Mouse (Mus musculus): ENCODE measurements around the gene Rrad.

Gene Rrad

GRCm38 (mm10) chr8:104613119-104613518 is 18.0 kb downstream of the Rrad start:
- DNase-seq (ENCODE audit: low read depth, low spot score) = no peak

GRCm38 (mm10) chr8:104611613-104612012 is 19.5 kb downstream of the Rrad start:
- DNase-seq (ENCODE audit: low read depth, low spot score) = no peak

GRCm38 (mm10) chr8:104610185-104610766 is 20.9 kb downstream of the Rrad start:
- DNase-seq (ENCODE audit: low read depth, low spot score) = no peak

DNA sequence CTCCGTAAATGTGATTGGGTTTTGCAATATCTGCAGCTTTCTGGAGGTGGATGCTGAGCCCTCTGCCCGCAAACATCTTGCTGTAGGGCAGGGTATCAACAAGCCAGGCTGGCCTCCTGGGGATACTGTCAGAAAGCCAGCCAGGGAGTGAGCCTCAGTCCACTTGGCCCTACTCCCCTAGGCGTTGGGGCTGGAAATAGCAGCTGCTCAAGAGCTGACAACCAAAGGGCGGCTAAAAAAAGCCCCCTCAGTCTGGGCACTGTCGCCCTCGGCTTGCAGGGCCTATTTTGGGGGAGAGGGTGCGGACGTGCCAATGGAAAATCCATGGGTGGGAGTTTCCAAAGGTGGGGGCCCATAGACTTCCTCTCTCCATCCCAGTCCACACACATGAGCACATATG is 21.9 kb downstream of the Rrad start:
- DNase-seq (ENCODE audit: low read depth, low spot score) = no peak

DNA sequence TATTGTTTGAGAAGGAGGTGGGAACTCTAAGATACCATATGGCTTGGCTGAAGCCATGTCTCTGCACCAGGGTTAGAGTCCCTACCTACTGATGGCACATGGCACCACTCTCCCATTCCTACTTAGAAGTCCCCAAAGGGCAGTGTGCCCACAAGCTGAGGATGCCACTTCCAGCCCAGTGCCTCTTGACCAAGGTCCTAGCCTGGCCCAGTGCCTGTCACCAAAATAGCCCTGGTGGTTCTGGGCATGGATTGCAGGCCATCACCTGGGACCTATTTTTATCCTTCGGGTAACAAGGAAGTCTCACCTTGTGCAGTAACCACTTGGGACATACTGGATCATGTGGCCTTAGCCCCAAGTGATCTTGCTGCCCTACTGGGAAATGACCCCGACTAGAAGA is 23.2 kb downstream of the Rrad start:
- DNase-seq (ENCODE audit: low read depth, low spot score) = no peak

GRCm38 (mm10) chr8:104606329-104606728 is 24.8 kb downstream of the Rrad start:
- DNase-seq (ENCODE audit: low read depth, low spot score) = no peak

DNA sequence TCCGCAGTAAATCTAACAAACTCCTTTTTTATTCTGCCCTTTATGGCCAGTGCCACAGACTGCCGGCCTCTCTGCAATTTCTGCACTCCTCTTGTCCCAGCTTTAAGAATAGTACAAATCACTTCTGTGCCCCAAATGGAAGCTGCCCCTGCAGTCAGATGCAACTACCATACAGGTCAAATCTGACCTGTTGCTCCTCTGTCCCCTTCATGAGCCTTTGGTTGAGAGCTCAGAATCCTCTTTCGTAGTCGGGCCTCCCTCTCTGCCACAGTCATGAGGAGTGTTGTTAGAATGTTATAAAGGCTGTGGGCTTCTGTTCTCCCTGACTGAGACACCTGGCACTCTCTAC is 27.9 kb downstream of the Rrad start:
- DNase-seq (ENCODE audit: low read depth, low spot score) = no peak

GRCm38 (mm10) chr8:104602468-104603244 is 28.5 kb downstream of the Rrad start:
- DNase-seq (ENCODE audit: low read depth, low spot score) = no peak

DNA sequence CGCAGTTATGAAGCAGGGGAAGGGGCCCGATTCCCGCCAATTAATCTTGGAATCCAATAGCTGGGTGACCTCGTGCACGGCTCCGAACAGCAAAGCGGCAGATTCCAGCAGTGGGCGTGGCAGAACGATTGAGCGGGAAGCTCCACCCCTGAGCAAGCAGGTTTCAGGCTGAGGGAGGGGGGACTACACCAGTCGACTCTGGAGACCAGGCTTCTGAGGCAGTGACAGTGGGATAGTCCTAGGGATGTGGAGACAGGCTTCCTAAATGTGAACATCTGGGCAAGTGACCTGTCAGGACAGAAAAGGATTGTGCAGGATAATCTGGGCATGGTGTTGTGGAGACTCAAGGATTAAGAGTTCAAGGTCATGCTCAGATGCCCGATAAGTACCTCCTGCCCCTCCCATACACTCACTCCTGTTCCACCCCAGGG is 29.2 kb downstream of the Rrad start:
- no peak for DNase-seq (ENCODE audit: low read depth, low spot score)

DNA sequence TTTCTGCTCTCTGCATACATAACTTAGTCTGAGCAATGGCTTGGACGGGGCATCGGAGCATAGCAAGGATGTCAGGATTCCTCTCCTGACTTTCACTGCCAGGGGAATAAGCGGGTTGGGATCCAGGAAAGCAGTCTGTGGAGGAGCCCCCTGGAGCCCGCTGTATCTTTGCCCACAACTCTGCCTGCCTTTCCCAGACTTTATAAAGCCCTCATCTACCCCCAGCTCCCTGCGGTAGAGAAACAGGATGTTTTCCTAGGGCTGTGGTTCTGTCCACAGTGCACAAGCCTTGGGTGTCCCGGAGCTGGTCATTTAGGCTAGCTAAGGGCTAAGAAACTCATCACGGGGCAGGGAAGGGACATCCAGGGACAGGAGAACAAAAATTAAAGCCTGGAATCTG is 29.7 kb downstream of the Rrad start:
- no peak for DNase-seq (ENCODE audit: low read depth, low spot score)

DNA sequence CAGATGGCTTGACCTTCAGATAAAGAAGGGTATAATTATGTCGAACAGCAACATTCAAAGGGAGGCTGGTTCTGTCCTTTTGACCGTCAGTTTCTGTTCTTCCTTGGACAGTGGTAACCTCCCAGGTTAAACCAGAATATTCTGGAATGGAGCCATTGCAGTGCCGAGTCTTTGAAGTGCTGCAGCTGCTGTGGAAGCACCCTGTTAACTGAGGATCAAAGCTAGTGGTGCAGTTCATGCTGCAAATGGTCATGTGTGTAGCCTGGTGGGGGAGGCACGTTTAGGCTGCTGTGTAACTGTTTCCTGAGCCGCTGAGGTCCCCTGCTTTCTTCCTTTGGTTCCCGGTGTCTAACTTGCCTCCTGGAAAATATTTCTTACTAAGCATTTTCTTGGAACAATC is 32.6 kb downstream of the Rrad start:
- no peak for DNase-seq (ENCODE audit: low read depth, low spot score)

- no peak for DNase-seq (ENCODE audit: low read depth, low spot score)
Measured at GRCm38 (mm10) chr8:104597656-104598055, 33.5 kb downstream of the Rrad start.

DNA sequence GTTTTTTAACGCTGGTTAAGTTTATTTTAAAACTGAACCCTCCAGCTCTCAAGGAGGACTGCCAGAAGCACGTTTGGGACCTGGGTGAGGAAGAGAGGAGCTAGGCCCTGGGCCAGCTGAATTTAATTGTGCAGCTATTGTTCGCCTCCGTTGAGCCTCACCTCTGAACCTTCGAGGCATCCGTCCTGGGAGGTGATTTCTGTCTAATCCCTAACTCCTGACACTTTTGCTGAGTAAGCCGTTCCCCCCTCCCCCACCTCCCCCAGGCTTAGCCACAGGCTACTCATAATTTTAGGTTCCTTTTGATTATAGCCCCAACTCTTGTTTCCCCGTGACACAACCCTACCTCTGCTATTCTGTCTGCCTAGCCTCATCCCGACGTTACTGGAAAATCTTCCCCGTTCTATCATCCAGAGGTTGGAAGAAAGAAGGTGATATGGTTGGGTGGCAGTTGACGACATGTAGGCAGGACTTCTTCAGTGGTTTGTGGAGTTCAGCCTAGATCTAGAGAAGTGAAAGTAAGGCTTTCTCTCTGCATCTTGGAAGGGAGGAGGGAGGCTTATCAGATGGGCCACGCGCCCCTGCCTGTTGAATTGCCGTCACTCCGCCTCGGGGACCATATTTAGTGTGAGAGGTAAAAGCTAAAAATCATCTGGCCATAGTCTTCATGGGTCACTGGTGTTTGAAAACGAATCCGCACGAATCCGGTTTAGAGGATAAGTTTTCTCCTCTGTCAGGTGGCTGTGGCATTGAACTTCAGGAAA is 35.2 kb downstream of the Rrad start:
- no peak for DNase-seq (ENCODE audit: low read depth, low spot score)

- no peak for DNase-seq (ENCODE audit: low read depth, low spot score)
Measured at GRCm38 (mm10) chr8:104594611-104595362, 36.3 kb downstream of the Rrad start.

DNA sequence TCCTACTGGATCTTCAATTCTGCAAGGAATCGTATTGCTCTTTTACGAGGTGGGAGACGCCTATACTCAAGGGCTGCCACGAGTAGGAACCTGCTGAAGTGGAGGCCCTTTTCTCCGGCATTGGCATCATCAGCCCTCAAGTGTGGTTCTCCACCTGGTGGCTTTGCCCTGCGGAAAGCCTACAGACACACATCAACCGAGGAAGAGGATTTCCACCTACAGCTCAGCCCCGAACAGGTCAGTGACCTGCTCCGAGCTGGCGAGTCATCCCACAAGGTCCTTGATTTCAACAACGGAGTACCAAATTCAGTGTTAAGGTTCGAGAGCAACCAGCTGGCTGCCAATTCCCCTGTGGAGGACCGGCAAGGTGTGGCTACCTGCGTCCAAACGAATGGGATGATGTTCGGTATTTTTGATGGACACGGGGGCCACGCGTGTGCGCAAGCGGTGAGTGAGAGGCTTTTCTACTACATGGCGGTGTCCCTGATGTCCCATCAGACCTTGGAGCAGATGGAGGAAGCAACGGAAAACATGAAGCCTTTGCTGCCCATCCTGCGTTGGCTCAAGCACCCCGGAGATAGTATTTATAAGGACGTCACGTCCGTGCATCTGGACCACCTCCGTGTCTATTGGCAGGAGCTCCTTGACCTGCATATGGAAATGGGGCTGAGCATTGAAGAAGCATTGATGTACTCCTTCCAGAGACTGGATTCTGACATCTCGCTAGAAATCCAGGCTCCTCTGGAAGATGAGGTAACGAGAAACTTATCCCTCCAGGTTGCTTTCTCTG is 37.4 kb downstream of the Rrad start:
- no peak for DNase-seq (ENCODE audit: low read depth, low spot score)

GRCm38 (mm10) chr8:104592566-104592965 is 38.6 kb downstream of the Rrad start:
- DNase-seq (ENCODE audit: low read depth, low spot score) = no peak

DNA sequence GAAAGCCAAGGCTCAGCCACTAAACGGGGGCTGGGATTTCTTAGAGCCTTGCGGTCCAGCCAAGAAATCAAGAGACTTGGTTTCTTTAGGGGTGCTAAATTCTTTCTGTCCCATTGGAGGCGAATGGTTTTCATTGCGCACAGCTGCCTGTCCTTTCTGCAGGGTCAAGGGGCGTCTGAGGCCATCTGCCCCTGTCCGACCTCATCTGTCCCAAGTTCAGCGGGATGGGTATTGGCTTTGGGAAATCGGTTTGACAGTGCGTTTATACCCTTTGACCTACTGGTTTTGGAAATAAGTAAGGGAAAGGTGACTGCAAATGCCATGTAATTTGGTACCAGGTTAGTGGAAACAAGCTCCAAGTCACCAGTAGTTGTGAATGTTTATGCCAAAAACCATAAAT is 39.3 kb downstream of the Rrad start:
- no peak for DNase-seq (ENCODE audit: low read depth, low spot score)

DNA sequence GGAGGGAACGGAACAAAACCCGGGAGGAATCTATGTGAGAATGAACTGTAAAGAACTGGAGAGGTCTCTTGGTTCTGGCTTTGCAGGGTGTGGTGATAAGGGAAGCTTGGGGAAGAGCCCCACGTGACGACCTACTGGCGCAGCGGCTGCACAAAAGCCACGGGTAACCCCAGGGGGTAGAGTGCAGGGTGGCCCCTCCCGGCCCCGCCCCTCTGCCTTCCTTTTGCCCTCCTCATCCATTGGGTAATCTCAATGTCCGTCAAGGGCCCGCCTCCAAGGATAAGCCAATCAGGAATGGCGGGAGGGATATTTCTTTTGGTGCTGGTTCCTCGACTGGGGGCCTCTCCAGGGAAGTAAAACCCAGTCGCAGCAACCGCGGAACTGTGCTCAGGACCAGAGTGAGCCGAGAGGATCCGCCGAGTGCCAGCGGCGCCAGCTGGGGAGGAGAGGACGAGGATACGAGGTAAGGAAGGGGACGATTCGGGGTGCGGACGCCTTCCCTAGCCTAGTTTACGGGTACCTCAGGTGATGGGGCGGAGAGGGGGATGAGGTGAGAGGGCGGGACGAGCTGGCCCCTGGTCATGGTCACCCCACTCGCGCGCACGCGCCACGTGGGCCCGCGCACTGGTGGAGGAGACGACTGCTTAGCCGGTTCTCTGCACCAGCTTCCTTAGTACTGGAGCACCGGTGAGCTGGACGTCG is 39.8 kb downstream of the Rrad start, which contains the start of gene Pdp2:
Gene Pdp2 (plus strand): TSS at position 319 of the 702 bp plus-strand sequence.
- peak; percentile 82 for DNase-seq (ENCODE audit: low read depth, low spot score)

DNA sequence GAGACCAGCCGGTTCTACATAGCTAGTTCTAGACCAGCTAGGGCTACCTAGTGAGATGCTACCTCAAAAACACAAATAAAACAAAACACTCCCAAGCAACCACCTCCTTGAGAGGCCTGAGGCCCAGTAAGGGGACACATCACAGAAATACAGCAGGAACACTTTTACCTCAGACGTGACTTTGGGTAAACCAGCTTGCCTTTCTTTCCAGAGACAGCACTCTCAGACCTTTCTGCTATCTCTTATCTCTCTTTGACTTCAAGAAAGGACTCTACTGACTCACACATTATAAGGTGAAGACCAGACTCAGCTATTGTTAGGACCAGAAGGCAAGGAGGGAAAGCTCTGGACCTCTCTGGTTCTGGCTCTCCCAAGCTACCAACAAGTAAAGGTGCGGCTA is 40.8 kb downstream of the Rrad start:
- no peak for DNase-seq (ENCODE audit: low read depth, low spot score)

- no peak for DNase-seq (ENCODE audit: low read depth, low spot score)
Measured at GRCm38 (mm10) chr8:104584522-104584921, 46.6 kb downstream of the Rrad start.

Data from c-Kit-negative CD71-positive TER-119-positive erythroid progenitor cells, embryonic 14.5 days (primary cell).